Mouse (Mus musculus) hindlimb bud, embryonic 11.5 days (tissue): ENCODE results near the gene Ptprz1.
A peak's percentile ranks its signal among the peaks of the same experiment; 100 is the strongest.
"Not testable (repeated sequence)": the region's sequence is repeated elsewhere in the genome, so short reads cannot be mapped to it uniquely, and the experiment has no call there.

Source experiments
- DNase-seq: peaks from one replicate; pipeline ENCODE4 v3.0.0-alpha.2; 2012; ENCODE audit warnings: low read depth, low spot score; ENCODE audit errors: extremely low spot score

Gene Ptprz1

GRCm38 (mm10) chr6:22984520-22985154 lies 109.3 kb downstream of the Ptprz1 start:
- no peak for DNase-seq

GRCm38 (mm10) chr6:23003152-23003551 lies 127.8 kb downstream of the Ptprz1 start:
- DNase-seq, result no peak

- no peak for DNase-seq
Measured at GRCm38 (mm10) chr6:23014988-23015613, 139.8 kb downstream of the Ptprz1 start.

GRCm38 (mm10) chr6:23028251-23028650 lies 152.9 kb downstream of the Ptprz1 start:
- peak; percentile 35 for DNase-seq

- no peak for DNase-seq
Measured at GRCm38 (mm10) chr6:23048836-23049235, 173.5 kb downstream of the Ptprz1 start.

- DNase-seq, result no peak
Measured at GRCm38 (mm10) chr6:23055734-23056133, 180.4 kb downstream of the Ptprz1 start.

GRCm38 (mm10) chr6:23076060-23076459 lies 200.8 kb downstream of the Ptprz1 start:
- DNase-seq, result no peak

GRCm38 (mm10) chr6:23078273-23078672 lies 203.0 kb downstream of the Ptprz1 start:
- no peak for DNase-seq

- DNase-seq, result no peak
Measured at GRCm38 (mm10) chr6:23079991-23080680, 204.8 kb downstream of the Ptprz1 start.

- no peak for DNase-seq
Measured at GRCm38 (mm10) chr6:23084587-23085421, 209.5 kb downstream of the Ptprz1 start.

- DNase-seq, result not testable (repeated sequence)
Measured at GRCm38 (mm10) chr6:23089292-23089691, 214.0 kb downstream of the Ptprz1 start.

GRCm38 (mm10) chr6:23090346-23091055 lies 215.2 kb downstream of the Ptprz1 start:
- DNase-seq, result not testable (repeated sequence)
